Mouse (Mus musculus) retina, postnatal 1 day (tissue): ENCODE measurements at regions not wholly inside any gene's neighbourhood (a gene's known extent, or its start where the extent isn't known, plus 50 kb on each side); places are given as distances from the start of the nearest gene placed in this dataset.

Experiments
- DNase-seq: peaks from one replicate; pipeline ENCODE4 v3.0.0-alpha.2; 2012

DNA sequence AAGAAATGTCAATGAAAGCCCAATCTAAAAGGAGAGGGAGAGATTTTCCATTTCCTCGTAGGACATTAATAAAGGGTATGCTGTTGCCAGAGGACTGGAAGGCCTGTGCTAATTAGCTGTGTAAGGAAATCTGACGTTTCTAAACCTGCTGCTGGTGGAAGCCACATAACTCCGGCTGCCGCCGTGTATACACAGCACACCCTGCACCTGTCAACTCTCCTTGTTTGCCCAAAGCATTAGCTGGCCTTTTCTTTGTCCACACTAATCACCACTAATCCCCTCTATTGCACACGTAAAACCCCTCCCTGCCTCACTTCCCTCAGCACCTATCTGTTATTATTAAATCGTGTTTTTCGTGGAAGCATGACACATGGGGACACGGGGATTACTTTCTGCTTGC lies 108.7 kb downstream of the Gm10260 start:
- peak; percentile 40 for DNase-seq

DNA sequence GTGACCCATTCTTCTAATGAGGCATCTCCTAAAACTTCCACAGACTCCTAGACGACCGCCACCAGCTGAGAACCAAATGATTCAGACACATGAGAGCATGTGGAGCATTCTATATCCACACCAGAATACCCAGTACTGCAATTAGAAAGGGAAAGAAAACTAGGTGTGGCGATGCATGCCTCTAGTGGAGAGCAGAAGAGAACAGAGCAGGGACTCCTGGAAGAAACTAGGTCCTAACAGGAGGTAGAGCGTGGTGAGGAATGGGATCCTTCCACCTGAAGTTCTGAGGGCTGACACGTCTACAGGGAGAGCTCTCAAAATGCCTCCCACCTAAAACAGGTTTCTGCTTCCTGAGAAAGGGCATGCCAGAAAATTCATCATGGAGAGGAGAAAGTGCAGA lies 109.3 kb downstream of the Gm10260 start:
- DNase-seq: no peak

DNA sequence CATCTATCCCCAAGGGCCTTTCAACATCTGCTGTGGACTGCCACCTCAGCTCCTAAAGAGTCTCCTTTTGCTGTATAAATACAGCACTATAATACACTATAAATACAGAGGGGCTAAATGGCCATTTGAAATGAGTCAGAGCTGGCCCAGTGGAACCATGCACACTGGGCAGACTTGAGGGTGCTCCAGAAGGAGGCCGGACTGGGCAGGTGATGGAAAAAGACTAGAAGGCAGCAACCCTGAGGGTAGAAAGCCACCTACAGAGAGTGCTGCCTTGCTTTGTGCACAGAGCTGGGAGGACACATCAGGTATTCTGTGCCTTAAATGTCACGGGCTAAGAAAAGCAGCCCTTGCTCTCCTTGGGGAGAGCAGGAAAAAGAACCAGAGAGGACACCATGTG lies 110.2 kb downstream of the Gm10260 start:
- no peak for DNase-seq

DNA sequence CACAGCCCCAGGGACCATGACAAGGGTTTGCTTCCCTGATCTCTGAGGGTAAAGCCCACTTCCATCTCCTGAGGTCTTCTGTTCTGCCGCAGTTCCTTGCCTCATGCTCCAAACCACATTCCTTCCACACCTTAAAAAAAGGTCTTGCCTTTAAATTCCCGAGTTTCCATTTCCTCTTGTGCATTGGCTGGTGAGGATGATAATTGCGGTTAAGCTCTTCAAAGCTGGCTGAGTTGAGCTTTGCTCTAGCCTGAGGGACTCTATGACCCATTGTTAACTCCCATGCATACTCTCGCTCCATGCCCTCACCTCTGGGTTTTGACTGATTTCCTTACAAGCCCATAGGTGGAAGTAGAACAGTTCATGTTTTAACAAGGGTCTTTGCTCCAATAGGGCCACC lies 112.9 kb downstream of the Gm10260 start:
- DNase-seq: no peak

DNA sequence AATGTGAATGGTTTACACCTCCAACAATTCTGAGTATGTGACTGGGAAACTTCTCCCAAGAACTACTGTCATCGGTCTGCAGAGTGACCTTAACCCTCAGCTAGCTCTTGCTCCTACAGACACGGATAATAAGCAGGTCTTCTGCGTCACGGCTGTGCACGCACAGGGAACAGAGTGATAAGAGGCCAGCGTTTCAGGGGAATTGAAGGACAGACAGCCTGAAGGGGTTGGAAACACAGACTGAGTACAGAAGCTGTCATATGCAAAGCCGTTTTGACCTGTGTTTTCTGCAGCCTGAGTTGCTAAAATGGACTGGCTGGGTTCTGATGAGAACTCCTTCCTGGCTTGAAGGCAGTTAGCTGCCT lies 114.4 kb downstream of the Gm10260 start:
- DNase-seq: no peak

DNA sequence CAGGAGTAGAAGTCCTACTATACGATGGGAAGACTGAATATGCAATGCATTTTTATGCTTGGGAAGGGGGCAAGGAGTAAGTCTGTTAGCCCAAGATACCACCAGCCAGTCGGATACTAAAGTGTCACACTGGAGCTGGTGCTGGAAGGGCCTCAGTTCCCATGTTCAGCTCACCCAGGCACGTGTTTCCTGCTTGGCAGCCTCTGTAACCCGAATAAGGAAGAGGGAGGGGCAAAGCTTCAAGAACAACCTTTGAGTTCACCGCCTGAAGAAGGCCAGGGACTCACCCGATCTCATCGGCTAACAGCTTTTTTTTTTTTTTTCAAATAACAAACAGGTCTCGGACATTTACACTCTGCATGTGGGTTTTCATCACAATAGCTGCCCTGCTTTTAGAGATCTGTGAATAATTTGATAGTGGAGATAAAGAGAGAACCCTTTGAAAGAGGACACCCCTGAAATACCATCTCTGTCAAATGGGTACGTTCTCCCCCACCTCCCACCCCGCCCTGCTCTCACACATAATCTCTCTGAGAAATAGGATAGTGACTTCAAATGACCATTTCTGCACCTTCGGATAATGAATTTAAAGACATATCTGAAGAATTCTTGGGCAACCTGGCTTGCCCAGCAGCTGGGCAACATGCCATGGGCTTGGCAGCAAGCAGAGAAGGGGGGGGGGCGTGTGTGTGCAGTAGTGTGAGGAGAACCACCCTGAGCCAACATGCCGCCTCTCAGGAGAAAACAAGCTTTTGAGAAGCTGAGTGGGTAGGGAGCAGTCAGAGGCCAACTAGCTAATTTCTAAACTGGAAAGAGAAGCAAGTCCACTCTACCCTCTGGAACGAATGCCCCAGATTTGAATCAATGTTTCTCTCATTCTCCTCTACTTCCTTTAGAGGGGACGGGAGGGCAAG lies 115.1 kb downstream of the Gm10260 start:
- DNase-seq: no peak

DNA sequence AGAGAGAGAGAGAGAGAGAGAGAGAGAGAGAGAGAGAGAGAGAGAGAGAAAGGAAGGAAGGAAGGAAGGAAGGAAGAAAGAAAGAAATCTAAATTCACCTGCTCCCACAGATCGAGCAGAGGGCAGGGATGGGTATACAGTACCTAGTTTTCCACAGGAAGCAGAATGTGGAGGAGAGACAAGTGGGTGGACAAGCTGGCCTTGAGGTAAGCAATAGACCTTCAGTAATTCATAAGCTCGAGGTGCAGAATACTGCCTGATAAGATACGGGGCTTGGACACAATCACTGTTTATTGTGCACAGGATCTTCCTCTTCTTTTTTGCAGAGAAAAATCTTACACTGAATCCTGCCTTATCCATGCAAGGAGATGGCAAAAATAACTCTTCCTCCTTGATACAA lies 120.2 kb downstream of the Gm10260 start:
- DNase-seq: no peak

DNA sequence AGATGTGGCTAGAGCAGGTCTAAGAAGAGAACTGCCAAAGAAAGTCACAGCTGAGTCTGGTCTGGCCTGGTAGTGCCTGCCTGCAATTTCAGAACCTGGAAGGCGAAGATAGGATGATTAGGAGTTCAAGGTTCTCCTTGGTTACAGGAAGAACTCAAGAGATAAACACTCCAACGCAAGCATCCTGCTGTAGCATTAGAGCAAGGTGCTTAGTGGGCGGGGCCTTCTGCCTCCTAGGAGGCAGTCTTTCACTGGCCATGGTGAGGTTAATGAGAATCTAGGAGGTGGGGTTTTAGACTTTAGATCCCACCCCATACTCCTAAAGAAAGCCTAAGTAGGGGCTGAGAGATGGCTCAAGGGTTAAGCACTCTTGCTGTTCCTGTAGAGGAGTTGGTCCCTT lies 120.8 kb downstream of the Gm10260 start:
- no peak for DNase-seq

DNA sequence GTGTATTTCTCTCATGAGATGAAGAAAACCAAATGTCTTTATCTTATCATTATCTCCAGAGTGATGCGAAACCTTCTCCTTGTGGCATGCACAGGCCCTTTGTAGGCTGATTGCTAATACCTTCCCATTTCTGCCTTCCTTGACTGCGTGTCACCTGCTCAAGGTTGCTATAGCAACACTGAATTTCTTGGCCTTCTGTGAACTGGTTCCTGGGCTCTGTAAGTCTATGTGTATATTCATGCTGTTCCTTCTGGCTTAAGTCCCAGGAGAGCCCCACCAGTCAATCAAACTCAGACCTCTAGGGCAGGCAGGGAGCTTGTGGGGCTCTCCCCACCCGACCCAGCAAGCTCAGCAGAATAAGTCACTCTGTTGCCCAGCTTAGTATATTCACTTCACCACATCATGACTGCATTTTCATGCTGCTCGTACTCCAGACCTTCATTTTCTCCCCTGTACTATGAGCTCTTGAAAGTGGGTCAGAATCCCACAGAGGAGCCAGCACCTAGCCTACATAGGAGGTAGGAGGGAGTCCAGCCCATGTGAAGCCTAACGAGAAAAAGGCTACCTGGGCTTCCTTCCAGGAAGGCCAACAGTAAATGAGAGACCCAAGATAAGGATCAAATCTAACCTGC lies 121.9 kb downstream of the Gm10260 start:
- DNase-seq: peak; percentile 29

DNA sequence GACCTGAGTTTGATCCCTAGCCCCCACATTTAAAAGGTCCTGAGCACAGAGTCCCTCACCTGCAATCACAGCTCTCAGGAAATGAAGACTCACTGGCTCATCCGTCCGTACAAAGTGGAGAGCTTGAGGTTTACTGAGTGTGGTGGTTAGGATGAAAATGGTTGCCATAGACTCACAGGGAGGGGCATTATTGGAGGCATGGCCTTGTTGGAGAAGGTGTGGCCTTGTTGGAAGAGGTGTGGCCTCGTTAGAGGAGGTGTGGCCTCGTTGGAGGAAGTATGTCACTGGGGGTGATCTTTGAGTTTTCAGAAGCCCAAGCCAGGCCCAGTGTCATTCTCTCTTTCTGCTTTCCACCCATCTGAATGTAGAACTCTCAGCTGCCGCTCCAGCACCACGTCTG lies 122.9 kb downstream of the Gm10260 start:
- DNase-seq: no peak

DNA sequence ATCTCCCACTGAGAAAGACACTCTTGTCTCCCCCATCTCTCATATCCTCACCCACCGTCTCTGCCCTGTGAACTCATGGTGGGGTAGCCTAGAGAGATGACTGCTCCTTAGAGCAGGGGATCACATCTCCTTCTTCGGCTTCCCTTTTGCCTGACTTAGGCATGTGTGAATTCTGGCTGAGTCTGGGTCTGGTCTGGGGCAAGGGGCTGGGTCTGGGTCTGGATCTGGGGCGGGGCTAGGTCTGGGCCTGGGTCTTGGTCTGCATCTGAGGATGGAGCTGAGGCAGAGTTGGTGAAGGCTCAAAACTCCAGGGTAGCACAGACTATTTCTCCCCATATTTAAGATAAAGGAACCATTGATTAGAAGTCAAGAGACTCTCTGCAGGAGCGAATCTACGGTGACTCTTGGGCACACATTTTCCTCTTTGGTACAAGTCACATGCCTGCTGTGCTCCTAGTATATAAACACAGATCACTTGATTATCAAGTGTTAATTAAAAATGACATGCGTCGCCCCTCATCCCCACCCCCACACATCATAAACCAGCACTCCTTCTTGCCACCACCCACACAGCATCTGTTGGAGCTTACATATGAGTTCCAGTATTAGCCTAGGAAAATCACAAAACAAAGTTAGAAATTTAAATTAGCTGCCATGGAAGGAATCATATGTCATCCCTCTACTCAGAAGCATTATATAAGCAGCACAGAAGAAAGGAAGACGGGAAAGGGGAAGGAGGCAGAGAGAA lies 126.2 kb downstream of the Gm10260 start:
- DNase-seq: peak; percentile 25

DNA sequence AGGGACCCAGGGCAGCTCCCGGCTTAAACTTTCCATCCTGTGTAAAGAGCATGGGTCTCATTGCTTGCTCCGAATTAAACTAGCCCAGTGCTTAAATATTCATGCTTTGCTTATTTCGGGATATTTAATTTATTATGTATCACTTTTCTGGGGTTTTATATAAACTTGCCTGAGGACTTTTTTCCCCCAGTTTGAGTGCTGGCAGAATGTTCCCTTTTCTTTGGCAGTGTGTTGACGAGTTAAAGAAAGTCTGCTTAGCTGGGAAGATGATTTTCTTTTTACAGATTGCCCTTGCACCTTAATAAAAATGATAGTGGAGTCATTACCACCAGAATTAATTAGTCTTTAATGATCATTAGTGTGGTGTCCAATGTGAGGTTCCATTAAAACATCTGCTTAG lies 126.9 kb downstream of the Gm10260 start:
- DNase-seq: no peak

DNA sequence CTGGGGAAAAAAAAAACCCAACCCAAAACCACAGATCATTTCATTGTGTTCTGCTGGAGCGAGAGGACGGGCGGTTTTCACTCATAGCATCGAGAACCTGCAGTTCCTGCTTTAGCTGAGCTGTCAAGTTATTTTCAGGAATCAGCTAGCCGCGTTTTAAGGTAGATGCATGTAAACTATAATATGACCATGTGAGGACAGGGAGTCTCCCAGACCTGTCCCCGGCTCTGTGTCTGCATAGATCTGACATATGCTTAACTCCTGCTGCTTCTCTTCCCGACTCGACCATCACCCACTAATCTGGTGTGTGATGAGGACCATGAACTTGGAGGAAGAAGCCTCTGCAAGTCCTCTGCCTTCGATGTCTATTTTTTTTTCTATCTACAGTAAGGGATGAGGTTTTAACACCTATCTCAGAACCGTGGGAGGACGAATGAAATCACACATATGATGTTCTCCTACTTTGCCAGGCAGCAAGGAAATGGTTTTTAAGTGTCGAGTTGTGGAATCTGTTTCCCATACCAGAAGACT lies 128.5 kb downstream of the Gm10260 start:
- DNase-seq: no peak

DNA sequence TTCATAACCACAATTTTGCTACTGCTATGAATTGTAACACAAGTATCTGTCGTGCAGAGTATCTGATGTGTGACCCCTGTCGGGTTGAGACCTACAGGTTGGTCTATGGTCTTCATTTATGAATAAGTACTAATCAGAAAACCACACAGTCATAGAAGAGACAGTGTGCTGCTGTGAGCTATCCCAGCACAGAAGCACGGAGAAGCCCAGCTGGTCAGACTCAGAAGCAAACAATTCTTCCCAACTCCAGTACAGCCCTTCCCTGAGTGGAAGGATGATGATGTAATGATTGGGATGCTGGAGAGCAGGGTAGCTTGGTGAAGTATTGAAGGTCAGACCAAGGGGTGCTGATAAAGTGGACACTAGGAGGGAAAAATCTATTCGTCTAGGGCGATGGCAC lies 129.5 kb downstream of the Gm10260 start:
- no peak for DNase-seq

DNA sequence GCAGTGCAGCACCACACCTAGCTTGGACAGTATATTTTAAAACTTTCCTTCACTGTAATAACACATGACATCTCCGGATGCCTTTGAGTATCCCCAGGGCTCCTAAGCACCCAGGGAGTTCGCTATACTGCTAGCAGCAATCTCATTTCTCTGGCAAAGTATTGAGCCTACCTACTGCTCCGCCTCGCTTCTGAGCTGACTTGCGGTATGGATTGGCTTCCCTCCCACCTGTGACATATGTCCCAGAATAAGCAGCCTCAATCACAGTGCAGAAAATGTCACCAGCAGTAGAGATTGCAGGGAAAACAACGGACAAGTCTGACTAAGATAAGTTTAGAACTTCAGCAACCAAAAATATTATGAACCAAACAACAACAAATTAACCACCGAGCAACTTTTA lies 131.8 kb downstream of the Gm10260 start:
- no peak for DNase-seq

DNA sequence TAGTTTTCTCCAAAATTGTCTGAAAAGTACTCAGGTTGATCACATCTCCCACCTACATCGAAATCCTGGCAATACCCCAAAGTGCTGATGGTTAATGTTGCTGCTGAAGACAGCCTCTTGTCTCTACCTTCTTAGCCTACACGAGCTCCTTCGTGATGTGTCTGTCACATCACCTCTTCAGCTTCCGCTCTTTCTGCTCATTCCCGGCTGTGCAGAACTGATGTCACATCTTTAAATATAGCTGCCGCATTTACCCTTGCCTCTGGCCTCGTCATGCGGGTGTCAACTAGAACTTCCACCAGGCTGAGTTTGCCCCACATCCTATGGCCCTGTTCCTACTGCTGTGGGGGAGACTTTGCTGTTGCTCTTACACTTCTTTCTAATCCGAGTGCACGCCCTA lies 133.2 kb downstream of the Gm10260 start:
- DNase-seq: no peak

DNA sequence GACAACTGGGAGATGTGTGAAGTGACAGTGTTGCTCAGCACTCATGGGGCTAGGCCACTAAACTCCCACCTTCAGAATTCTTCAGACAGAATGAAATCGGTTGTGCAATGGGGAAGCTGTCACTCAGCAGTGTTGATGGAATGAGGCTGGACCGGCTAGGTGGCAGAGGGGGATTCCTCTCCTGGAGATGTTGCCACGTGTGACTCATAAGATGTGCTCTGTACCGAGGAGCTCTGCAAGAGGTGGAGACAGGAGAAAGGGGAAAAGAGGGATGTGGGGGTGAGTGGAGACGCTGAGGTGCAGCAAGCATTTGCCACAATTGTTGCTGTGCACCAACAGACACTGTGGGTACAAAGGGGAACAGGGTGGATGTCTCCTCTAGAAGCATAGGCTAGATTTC lies 133.6 kb downstream of the Gm10260 start:
- DNase-seq: no peak

DNA sequence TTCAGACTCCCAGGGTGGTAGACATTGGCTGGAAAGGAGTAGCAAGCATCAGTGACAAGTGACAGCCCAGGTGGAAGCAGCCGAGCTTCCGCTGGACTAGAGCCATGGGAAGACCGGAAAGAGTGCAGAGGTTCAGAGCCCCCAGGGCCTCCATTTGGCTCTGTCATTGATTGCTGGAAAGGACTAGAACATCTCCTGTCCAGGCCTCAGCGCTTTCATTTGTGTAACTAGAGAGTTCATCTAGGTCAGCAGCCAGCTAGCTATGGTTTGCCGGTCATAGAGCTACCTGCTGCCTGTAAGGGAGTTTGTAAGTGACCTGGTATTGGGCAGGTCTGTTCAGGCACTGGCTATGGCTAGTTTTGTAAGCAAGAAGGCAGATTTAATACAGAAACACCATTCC lies 134.3 kb downstream of the Gm10260 start:
- no peak for DNase-seq

DNA sequence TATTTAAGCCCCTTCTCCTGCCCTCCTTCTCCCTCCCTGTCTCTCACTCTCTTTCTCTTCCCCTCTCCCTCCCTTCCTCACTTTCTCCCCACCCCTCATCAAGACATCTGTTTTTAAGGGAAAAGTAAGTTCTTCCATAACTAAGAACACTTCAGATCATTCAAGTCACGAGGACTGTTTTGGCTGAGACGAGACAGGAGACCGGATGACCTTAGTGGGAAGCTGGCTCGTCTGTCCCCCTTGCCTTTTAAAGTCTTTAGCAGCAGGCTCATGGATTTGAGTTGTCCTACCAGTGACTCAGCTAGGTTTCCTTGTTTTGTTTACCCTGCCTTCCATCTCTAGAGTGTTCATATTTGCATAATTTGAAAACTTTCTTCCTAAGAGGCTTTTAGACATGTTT lies 135.0 kb downstream of the Gm10260 start:
- DNase-seq: no peak

DNA sequence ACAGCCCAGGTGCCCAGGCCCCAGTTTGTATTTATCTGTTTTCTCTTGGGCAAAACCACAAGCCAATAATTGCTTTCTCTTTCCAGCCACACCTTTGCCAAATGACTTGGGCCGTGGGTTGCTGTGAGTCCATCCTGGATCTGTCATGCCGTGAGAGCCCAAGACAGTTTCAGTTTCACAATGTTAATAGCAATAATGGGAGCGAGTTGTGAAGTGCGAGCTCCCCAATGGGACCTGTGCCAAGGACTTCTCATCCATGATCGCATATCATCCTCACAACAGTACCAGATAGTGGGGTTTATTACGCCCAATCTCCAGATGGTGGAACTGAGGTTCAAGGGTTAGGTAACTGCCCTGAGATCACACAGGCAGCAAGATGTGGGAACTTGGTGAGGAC lies 142.2 kb downstream of the Gm10260 start:
- DNase-seq: no peak

DNA sequence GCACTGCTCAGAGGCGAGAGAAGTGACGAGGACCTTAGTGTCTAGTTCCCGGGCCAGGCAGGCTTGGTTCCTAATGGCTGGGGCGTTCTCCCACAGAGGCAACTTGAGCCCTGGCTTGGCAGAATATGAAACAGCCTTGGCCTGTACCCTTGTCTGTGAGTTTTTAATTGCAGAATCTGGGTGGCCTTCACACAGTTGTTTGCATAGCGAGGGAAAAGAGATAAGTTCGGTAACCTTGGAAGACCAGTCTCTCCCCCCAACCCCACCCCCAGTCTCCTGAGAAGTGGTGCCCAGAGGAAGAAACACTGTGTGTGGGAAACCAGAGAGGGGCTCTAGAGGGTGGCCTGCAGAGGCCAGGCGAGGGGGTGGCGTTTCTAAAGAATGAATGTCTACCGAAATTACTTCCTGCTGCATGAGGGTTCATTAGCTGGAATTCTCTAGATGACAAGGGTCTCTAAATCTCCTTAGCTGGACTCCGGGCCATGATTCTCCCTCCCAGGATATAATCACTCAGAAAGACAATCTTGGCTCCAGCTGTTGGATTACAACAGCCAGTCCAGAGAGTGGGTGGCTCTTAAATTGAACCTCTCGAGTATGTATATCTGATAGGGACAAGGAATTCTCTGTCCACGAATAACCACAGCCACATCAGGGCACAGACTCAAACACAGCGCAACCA lies 142.8 kb downstream of the Gm10260 start:
- peak; percentile 55 for DNase-seq

DNA sequence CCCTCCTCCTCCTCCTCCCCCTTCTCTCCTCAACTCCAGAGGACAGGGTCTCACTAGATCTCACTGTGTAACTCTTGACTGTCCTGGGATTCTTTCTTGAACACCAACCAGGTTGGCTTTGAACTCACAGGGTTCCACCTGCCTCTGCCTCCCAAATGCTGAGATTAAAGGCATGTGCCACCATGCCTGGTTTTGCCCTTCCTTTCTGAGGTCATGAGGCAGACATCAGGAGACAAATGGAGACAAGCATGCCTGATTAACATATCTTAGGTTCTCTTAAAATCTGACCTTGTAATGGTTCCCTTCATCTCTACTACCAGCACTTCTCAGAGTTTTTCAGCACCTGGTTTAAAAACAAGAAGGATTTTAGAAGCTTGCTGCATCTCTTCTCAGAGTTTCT lies 143.5 kb downstream of the Gm10260 start:
- DNase-seq: no peak

DNA sequence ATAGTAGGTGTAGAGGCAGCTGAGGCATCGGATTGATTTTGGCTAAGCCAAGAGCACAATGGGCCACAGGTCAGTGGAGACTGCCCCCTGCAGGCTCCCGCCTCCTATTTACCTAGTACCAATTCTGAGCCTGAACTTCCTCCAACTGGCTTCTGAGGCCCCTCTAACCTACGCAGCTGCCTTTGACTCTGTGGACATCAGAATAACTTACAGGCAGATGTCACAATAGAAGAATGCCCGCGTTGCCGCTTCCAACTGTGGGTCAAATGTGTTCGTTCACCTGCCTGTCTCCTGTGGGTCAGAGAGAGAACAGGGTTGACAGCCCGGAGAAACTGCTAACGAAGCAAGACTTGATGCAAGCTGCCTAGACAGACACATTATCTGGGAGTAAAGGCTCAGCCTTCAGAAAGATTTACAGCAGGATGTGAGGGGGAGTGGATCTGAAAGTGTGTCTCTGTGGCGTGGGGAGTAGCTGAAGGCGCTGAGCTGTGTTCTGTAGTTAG lies 153.2 kb downstream of the Gm10260 start:
- DNase-seq: peak; percentile 62
